Mouse (Mus musculus) layer of hippocampus, adult 9-11 months (tissue): Measurements from ENCODE around the gene Arhgef12.
"Not testable (repeated sequence)": the region's sequence is repeated elsewhere in the genome, so short reads cannot be mapped to it uniquely, and the experiment has no call there.

Experiments used
- DNase-seq: peaks from one replicate; pipeline ENCODE4 v3.0.0; 2022

The Arhgef12 gene

DNA sequence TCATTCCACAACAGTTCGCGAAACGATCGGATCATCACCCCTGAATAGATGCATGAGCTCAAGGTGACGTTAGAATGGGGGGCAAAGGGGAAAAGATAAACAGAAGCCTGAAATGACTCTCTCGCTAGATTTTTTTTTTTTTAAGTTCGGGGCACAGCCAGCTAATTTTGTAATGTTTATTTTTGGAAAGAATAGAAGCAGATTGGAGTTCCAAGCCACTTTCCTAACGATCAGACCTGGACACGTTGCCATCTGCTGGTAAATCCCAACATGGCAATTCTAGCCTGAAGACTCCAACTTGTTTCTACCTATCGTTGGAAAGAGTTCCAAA is at the start of gene Arhgef12:
Gene Arhgef12 (minus strand): TSS at position 53 of the 331 bp plus-strand sequence.
- peak; percentile 65 for DNase-seq

DNA sequence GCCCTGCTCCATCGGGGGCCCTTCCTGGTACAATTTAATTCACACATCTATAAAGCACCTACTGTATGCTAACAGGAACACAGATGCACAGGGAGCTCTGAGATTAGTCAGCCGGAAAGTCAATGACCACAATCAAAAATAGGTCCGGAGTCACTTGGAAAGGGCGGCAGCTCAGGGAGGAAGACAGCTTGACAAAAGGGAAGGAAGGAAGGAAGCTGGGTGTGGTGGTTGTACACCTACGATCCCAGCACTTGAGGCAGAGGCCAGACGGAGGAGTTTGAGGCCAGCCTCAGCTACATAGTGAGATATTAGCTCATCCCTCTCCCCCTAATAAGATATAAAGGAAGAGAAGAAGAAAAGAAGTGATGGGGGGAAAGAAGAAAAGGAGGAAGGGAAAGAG is 48.9 kb upstream of the Arhgef12 start:
- DNase-seq, result no peak

DNA sequence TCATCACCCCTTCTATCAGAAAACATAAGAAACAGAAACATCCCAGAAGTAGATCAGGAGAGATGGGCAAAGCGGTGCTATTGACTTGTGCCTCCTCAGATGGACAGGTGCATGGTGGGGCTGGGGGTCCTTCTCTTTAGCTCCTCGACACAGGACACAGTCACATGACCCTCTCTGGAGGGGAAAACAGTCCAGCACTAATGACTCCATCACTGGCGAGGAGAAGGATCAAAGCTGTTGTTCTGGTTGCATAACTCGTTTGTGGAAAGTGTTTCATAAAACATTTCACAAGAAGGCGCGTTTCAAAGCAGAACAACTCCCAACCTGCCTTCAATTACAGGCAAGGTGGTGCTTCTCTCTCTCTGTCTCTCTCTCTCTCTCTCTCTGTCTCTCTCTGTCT is 44.7 kb upstream of the Arhgef12 start:
- no peak for DNase-seq

DNA sequence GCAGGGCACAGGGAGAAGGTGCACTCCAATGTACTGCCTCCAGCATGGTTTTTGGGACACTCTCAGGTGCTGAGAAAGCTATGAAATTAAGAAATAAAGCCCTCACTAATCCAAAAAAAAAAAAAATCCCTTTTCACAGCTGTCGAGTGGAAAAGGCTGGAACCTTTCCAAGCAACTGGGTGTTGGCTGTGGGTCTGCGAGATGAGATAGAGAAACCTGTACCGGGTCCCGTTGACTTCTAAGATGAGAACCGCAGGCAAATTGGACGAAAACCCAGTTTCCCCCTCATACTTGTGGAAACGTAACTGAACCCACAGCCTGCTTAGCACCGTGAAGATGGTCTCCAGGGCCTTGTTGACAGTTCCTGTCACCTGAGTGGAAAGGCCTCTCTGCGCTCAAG is 43.9 kb upstream of the Arhgef12 start:
- no peak for DNase-seq

DNA sequence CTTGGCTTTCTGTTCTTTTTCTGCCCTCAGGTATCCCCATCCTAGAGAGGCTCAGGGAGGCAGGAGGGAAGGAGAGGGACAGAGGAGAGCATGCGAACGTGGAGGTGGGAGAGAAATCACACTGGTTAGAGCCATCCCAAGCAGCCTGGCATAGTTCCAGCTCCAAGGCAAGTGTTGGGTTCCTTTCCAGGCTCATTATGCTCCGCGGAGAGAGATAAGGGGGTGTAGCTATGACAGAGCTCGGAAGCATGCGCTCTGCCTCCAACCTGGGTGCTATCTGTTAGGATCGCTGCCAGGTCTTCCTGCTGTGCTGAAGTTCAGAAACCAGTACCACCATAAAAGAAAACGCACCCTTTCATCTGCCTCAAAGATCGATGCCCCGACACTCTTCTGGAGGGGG is 43.0 kb upstream of the Arhgef12 start:
- DNase-seq, result peak; percentile 67

DNA sequence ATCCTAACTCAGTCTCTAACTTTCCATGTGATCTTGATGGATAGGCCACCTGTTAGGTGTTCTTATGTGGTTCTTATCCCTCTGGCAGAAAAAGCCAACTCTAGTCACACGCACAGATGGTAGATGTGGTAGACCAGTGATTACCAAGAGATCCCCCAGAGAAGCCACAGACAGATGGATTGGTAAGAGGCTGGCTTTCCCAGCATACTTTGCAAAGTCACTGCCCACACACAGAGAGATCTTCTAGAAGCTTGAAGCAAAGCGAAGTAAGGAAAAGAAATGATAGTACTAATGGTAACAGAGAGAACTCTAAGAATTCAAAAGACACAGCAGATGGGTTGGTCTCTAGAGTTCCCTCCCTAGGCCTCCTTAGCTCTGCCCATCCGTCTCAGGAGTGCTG is 42.5 kb upstream of the Arhgef12 start:
- peak; percentile 65 for DNase-seq

DNA sequence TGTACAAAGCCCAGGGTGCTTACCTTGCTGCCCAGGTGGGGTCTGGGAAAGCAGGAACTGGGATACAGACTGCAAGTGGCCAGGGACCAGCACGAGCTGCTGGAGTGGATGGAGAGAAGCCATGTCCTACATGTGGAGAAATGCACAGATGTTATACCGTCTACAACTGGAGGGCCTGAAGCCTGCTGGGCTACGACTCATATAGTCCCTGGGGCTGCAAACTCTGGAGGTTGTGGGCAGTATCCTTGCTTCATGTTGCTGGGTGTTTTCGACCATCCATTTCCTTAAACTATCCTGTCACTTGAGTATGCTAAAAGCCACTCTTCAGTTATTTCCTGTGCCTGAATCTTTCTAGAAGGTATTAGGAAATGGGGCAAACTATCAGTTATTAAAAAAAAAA is 38.2 kb upstream of the Arhgef12 start:
- DNase-seq, result no peak

DNA sequence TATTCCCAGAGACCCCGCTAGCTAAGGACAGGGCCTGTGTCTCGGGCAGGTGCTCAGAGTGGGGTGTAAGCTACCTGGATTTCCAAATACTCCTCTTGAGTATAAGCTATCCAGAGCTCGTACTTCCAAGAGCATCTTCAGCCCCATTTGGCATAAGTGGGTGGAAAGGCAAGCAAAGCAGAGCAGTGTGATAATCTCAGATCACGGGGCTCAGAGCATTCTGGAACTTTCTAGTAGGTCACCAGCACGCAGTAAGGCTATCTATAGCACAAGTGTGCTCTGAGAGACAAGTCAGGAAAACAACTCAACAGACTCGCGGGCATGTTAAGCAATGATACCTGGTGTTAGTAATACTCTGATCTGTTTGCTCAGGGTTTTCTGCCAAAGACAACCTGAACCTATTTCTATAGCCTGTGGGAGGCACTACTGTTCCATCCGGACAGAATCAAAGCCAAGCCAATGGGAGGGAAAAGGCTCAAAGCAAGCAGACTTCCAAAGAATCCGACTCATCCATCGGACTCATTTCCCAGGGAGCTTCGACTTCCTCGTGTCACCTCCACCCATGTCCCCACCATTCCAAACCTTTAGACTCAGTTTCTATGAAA is 37.3 kb upstream of the Arhgef12 start:
- DNase-seq, result no peak

DNA sequence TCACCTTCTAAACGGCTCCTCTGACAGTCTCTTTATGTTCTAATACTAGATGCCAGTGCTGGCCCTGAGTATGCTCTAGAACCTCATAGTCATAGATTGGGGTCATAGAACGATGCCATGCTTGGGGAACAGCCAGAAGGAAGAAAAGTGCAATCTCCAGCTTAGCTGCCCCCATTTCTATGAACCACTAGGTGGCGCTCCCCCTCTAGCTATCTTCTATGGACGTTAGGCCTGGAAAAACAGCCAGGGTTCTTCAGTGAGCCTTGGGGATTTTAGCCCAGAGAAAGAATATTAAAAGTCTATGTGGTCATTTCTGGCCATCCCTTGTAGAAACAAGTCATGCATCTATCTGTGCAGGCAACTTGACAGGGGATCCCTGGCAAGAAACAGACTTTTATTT is 34.8 kb upstream of the Arhgef12 start:
- DNase-seq, result peak; percentile 42

DNA sequence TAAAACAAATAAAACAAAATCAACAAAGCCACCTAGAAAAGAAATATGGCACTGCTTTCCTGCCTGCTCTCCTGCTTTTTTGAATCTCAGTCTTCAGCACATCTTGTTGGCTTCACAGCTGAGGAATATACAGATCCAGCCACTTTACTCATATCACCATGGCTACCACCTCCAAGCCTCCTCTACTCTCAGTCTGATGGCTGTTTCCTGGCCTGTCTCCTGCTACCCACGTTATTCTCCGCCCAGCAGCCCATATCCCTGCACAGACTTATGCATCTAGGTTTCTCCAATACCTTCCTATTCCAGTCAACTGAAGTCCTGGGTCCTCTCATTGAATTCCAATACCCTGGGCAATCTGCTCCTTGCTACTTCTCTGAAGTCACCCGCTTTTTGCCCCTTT is 26.5 kb upstream of the Arhgef12 start:
- peak; percentile 73 for DNase-seq

DNA sequence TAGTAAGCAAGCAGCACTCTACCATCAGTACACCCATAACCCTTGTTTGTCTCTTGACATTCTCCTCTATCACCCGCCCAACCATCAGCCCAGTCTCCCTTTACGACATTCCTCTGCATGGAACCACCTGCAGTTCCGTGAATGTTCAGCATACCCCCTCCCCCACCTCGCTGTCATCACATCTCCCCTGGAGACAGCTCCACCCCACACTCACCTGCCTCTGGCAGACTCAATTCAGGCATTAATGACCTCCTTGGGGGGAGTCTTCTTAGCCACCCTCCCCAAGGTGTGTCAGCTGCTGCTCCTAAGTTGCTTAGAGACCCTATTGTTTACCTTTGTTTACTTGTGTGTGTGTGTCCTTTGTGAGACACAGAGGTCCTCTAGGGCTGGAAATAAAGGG is 25.3 kb upstream of the Arhgef12 start:
- no peak for DNase-seq

DNA sequence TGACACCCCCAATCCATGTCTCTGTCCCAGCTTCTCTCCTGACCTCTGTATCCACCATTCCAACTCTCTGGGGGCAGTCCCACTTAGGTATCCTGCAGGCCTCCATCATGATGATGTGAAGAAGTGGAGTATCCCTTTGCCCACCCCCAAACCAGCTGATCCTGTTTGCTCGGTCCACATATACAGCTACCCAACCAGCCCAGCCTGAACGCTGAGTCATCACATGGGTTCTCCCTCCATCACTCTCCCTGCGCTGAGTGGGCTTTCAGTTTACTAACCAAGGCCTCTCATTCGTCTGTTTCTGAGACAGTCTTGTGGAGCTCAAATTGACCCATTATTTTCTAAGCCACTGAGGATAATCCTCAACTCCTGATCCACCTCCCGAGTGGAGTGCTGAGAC is 24.9 kb upstream of the Arhgef12 start:
- DNase-seq, result no peak

DNA sequence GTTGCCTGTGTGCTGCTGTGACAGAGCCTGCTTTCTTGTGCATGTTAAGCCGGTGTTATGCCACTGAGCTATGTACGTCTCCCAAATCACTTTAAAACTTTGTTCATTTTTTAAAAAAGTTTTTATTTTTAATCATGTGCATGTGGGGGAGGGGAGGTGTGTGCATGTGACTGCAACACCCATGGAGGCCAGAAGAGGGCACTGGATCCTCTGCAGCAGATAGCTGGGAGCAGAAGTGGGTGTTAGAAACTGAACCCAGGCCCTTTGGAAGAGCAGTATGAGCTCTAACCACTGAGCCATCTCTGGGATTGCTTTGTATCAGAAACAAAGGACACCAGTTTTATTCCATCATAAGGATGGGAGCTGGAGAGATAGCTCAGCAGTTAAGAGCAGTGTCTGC is 23.6 kb upstream of the Arhgef12 start:
- DNase-seq, result no peak

DNA sequence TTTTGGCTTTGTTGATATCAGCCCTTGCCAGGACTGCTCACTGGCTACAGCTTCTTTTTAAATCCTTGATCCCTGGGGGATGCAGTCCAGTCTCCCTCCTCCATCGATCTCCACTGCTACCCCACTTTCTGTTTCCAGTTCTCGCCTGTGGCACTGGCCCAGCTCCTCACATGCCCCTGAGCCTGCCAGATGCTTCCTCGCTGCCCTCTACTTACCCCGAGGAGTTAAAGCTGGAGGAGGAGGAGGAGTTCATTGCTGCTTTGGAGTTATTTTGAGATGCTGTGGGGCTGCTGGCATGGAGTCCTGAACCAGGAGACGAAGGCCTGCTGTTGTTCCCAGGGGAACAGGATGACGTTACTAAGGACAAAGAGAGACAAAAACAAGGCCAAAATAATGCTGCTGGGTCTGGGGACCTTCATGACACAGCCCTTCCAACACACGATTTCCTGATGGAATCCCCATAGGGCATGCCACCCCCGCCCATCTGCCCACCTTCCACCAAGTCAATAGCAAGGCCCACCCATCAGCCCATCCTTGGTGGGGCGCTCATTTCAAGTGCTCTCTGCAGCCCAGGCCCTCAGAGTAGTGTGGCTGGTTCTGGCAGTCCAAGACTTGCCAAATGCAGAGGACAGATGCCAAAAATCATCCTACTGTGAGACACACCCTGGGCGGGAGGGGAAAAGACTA is 20.2 kb upstream of the Arhgef12 start:
- DNase-seq, result peak; percentile 60

DNA sequence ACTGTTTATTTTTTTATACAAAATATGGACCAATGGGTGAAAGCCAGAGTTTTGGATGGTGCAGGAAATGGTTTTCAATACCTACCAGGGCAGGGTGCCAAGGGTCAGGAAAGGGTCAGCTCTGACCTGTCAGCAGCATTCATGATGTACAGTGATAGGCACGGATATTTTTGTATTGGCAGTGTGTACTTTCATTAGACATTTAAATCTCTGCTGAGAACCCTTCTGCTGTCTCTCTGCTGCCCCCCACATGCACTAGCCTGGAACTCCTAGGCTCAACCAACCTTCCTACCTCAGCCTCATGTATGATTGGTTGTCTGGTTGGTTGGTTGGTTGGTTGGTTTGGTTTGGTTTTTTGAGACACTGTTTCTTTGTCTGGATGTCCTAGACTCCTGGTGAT is 15.3 kb upstream of the Arhgef12 start:
- DNase-seq, result no peak

DNA sequence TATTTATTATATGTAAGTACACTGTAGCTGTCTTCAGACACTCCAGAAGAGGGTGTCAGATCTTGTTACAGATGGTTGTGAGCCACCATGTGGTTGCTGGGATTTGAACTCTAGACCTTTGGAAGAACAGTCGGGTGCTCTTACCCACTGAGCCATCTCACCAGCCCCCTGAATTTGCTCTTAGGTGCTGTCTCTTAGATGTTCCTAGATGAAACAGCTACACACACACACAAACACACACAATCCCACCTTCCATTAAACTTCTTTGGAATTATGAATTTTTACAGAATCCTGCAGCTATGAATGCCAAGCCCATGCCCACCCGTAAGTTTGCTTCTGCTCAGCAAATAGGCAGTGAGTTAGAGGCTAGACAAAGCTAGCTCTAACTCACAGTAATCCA is 14.9 kb upstream of the Arhgef12 start:
- DNase-seq, result not testable (repeated sequence)

DNA sequence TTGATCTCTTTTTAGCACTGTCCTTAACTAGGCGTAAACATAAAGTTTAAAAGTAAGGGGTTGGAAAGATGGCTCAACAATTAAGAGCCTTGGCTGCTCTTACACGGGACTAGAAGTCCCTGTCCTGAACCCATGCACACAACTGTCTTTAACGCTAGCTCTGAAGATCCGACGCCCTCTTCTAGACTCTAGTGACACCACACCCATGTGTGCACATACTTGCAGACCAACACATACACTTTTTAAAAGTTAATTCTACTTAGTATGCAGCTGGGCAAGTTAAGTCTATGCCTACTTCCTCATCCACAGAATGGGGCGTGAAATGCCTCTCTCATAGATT is 9.9 kb upstream of the Arhgef12 start:
- DNase-seq, result no peak

DNA sequence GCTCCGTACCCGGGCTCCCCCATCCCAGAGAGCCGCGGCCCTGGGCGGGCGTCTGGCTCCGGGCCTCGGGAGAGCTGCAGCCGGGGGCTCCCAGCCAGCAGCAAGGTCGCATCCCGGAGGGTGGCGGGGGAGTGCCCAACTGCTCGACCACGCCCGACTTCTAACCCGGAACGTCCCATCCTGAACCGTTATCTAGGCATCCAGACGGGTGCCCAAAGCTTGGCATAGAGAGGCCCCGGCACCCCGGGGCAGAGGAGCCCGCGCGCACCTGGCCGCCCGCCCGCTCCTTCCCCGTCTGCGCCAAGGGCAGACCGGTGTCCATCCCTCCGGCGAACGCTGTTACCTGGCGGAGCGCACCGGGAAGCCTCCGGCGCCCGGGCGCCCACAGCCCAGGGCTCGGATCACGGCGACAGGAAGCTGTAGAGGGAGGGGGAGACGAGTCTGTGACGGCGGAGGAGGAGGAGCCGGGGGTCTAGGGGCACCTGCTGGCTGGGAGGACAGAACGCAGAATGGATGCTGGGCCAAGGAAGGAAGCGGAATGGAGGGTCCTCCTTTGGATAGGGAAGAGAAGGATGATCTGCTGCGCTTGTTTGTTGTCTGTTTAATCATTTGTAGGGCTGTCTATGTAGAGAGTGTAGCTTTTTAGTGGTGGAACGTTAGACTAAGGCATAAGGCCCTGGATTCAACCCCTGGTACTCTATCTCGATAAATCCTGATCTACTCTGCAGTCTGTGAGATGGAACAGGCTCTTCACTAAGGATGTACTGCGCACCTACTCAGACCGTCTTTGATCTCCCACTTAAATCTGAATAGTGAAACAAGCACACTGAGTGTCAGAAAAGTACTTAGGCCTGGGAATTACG is 9.3 kb upstream of the Arhgef12 start, which contains the start of gene Tmem136:
Gene Tmem136 (minus strand): TSS at position 437 of the 863 bp plus-strand sequence.
- peak; percentile 61 for DNase-seq

DNA sequence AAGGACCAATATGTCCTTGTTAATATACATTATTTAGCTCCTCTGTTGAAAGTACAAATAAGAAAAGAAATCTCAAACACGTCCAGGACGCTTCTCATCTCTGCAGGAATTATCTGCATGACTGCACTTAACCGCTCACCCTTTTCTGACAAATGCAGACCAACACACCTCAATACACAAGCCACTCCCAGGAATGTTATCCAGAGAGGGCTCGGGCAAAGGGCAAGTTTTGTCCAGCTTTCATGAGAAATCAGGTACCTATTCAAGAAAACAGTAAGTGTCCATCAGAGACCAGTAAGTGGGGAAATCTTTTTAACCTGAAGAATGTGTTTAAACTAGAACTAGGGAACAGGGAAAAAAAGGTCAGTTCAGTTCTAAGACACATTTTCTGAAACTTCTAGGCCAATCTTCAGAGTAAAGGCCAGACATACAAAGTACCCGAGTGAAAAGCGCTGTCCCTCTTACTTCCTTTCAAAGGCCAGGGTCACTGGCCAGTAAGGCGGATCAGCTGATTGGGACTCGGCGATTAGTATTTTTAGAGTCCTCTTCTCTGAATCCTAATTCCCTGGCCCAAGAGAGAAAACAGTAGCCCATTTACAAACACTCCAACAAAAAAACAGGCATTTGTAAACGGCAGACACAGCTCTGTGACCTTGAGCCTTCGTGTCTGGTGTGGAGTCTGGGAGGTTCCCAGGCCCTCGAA is 8.5 kb upstream of the Arhgef12 start:
- DNase-seq, result peak; percentile 51

DNA sequence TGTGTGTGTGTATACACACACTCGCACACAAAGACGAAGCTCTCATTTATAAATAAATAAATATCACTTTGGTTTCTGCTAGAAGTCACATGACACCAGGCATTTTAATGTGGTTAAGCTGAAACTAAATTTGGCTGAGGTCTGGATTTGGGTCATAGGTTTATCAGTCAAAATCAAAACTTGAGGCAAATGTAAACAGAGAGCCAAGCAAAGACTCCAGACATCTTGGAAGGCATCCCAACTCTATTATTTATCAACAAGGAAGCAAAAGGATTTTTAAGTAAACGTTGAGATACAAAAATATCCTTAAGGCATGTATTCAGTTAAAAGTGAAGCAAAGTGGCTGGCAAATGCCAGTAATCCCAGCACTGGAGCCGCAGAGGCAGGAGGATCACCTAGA is 7.8 kb upstream of the Arhgef12 start:
- DNase-seq, result no peak

DNA sequence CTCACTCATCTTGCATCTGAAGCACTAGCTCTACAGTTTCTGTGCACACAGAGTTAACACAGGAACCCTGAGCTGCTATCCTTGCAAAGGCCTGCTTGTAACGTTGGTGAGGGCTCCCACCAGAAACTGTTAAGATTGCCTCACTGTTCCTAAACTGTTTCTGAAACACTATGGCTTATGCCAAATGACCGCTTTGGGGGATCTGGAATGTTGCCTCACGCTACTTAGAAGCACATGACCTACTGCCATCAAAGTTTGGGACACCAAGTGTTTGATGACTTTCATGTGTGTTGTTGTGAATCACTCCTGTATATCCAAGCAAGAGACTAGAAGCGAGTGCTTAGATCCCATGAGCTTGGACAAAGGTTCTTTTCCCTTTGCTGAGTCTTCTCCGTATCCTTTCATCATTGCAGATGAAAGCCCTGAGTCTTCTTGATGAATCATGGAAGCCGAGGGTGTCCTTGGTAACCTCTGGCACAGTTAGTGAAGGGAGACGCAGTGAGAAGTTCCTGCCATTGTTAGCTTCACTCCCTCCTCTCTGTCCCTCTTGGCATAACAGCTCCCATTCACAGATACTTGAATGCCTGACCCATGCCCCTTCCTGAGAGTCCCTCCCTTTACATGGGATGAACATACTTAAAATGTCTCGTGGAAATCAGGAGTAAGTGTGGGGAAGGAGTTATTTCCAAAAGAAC is 3.4 kb upstream of the Arhgef12 start:
- DNase-seq, result no peak

DNA sequence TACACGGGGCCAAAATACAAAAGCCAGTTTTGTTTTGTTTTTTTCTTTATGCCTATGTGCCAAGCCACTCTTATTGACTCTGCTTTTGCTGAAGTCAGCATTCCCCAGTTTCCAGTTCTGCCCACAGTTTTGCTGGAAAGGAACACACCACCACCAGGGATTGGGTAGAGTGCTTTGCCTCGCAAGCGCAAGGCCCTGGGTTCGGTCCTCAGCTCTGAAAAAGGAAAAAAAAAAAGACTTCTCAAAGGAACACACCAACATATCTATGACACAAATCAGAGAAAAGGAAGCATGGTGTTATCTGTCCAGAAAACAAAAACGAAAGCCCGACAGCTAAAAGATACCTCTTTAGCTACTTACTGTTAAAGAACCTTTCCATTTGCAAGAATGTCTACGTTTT is 2.1 kb upstream of the Arhgef12 start:
- no peak for DNase-seq

DNA sequence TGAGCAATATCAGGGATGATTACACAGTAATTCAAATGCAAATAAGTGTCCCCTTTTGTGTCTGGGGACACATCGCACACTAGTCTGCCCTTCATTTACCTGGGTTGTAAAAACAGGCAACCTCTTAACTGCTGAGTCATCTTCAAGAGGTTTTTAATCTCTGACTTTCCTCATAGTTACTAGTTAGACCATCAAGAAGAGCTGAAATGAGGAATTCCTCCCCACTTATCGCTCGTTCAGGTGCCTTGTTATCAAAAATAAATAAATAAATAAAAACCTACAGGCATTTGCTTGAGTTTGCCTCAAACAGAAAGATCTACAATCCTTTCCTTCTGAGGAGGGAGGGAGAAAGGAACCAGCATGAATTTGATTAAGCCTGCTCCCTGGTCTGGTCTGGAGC is 1.7 kb upstream of the Arhgef12 start:
- no peak for DNase-seq
